Mouse (Mus musculus): Measurements from ENCODE around the gene Col25a1.

DNA sequence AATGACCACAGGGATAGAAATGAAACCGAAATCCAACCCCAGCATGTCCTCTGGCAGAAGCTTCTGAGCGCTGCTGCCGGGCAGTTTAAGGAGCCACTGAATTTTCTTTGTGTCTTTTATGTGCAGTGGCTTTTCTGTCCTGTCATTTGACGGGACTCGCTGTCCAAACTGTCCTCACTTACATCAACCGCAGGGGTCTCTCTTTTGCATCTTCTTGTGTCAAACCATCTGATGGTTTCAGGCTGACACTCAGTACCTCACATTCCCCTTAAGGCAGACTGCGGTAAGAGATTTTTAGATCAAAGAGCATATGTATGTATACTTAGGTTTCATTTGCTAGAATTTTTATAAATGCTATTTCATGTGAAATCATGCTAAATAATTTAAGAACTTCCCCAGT, 318.6 kb downstream of the Col25a1 start:
- TF ChIP-seq USF1 (IDR thresholded peaks at IDR 0.05; ENCODE audit: low read depth) (no peak), CTCF (IDR thresholded peaks at IDR 0.05; ENCODE audit: control insufficient read depth, insufficient read depth, insufficient read length) (no peak)

Data from C2C12 (cell line).